Mouse (Mus musculus) liver, adult 2 months (tissue): Measurements from ENCODE around the gene Helz.

Experiments used
- CTCF ChIP-seq: fragments of 200-500 bp; IDR thresholded peaks from 2 replicates; pipeline ENCODE4 v1.5.1; 2011; ENCODE audit warnings: low read depth, low read length, control low read depth
- POLR2A ChIP-seq: fragments of 200-500 bp; IDR thresholded peaks from 2 replicates; pipeline ENCODE4 v1.6.1; 2011; ENCODE audit warnings: low read length, control low read depth; ENCODE audit not compliant: insufficient read depth; ENCODE audit errors: extremely low read depth

GRCm38 (mm10) chr11:107597381-107597780 lies 49.7 kb downstream of the Helz start:
- TF ChIP-seq CTCF: no peak
- no peak for TF ChIP-seq POLR2A
